Mouse (Mus musculus) liver, adult 2 months (tissue): Measurements from ENCODE around the gene Ppp1r3g.

Experiments
- CTCF ChIP-seq: fragments of 200-500 bp; IDR thresholded peaks from 2 replicates; pipeline ENCODE4 v1.5.1; 2011; ENCODE audit warnings: low read depth, low read length, control low read depth
- POLR2A ChIP-seq: fragments of 200-500 bp; IDR thresholded peaks from 2 replicates; pipeline ENCODE4 v1.6.1; 2011; ENCODE audit warnings: low read length, control low read depth; ENCODE audit not compliant: insufficient read depth; ENCODE audit errors: extremely low read depth

- TF ChIP-seq CTCF = no peak
- no peak for TF ChIP-seq POLR2A
Observed at GRCm38 (mm10) chr13:35976912-35977311, 18.3 kb downstream of the Ppp1r3g start.
